Mouse (Mus musculus) heart, embryonic 11.5 days (tissue): ENCODE measurements around the gene 4933405O20Rik. TPM values are rescaled to one million over a fixed set of nuclear protein-coding genes. Genes with fewer than 3 reads are reported as not detected.

Experiments used
- ATAC-seq: fragments of 200-750 bp; cut with Nextera tagmentation; replicated peaks from 2 replicates; pipeline ENCODE4 v1.8.0; 2017; ENCODE audit warnings: moderate library complexity; ENCODE audit not compliant: insufficient number of reproducible peaks, low FRiP score, low TSS enrichment
- H3K27ac ChIP-seq: fragments of 300-500 bp; sonication (generic); 2 replicates; pipeline ENCODE4 v1.5.1; 2014; ENCODE audit warnings: mild to moderate bottlenecking, low read depth, low read length
- H3K27me3 ChIP-seq: fragments of 300-500 bp; sonication (generic); 2 replicates; pipeline ENCODE4 v1.6.1; 2014; ENCODE audit warnings: mild to moderate bottlenecking, low read length, mixed read lengths; ENCODE audit not compliant: control insufficient read depth, insufficient read depth
- H3K36me3 ChIP-seq: fragments of 300-500 bp; sonication (generic); 2 replicates; pipeline ENCODE4 v1.6.1; 2014; ENCODE audit warnings: mild to moderate bottlenecking, low read length, moderate library complexity, mixed read lengths; ENCODE audit not compliant: control insufficient read depth, insufficient read depth
- H3K4me1 ChIP-seq: fragments of 300-500 bp; sonication (generic); 2 replicates; pipeline ENCODE4 v1.6.1; 2014; ENCODE audit warnings: low read length; ENCODE audit not compliant: control insufficient read depth, insufficient read depth
- H3K4me2 ChIP-seq: fragments of 300-500 bp; sonication (generic); 2 replicates; pipeline ENCODE4 v1.6.1; 2014; ENCODE audit warnings: mild to moderate bottlenecking, moderate library complexity
- H3K4me3 ChIP-seq: fragments of 300-500 bp; sonication (generic); 2 replicates; pipeline ENCODE4 v1.5.1; 2014; ENCODE audit warnings: low read depth, low read length
- H3K9ac ChIP-seq: fragments of 300-500 bp; sonication (generic); 2 replicates; pipeline ENCODE4 v1.6.1; 2014; ENCODE audit warnings: mild to moderate bottlenecking, low read depth, low read length, moderate library complexity
- H3K9me3 ChIP-seq: fragments of 300-500 bp; sonication (generic); replicated peaks from 2 replicates; pipeline ENCODE4 v1.6.1; 2016; ENCODE audit warnings: low read length; ENCODE audit not compliant: control insufficient read depth
- WGBS: fragments of 180-500 bp; shearing (Covaris S2); extraction: QIAGEN DNeasy Blood & Tissue Kit; methylation state at CpG from one replicate; pipeline ENCODE4 v1.1.7; 2014; ENCODE audit not compliant: insufficient replicate concordance; 5-methylcytosine and 5-hydroxymethylcytosine counted together
- polyA plus RNA-seq: library from polyadenylated mRNA; unstranded; fragments of >200 nt; fragmentation: Nextera tagmentation; extraction: Ambion mirVana; gene quantifications from 2 replicates; pipeline ENCODE4 v1.2.1, GENCODE M21; 2014

4933405O20Rik gene
- polyA plus RNA-seq = not detected in 2 replicates

GRCm38 (mm10) chr7:50598890-50599289 is at the start of gene 4933405O20Rik:
TSS of gene 4933405O20Rik (plus strand) at chr7:50599190.
- ATAC-seq = no peak
- 66% methylated on average over 3 of the region's 3 CpGs for WGBS

GRCm38 (mm10) chr7:50549572-50549971 is 49.4 kb upstream of the 4933405O20Rik start:
- no peak overlapping the region for H3K9ac ChIP-seq
- no peak for ATAC-seq
- H3K36me3 ChIP-seq = no peaks in the 10 kb centered on the region
- H3K4me3 ChIP-seq = no peak overlapping the region
- no peaks in the 10 kb centered on the region for H3K4me1 ChIP-seq
- WGBS = 57% methylated on average over 3 of the region's 3 CpGs
- no peak overlapping the region for H3K4me2 ChIP-seq
- no peak overlapping the region for H3K27ac ChIP-seq
- H3K9me3 ChIP-seq = no peaks in the 10 kb centered on the region
- no peaks in the 10 kb centered on the region for H3K27me3 ChIP-seq

More at GRCm38 (mm10) chr7:50598890-50599289, at the start of gene 4933405O20Rik:
- Histone ChIP-seq H3K9me3 (no peaks in the 10 kb centered on the region), H3K27ac (no peak within 1 kb of the TSS), H3K27me3 (no peaks in the 10 kb centered on the region), H3K36me3 (no peaks in the 10 kb centered on the region), H3K4me1 (no peaks in the 10 kb centered on the region), H3K9ac (no peak within 1 kb of the TSS), H3K4me3 (no peak within 1 kb of the TSS), H3K4me2 (no peak within 1 kb of the TSS)

GRCm38 (mm10) chr7:50551426-50551825 is 47.6 kb upstream of the 4933405O20Rik start:
- Histone ChIP-seq H3K4me1 (no peaks in the 10 kb centered on the region), H3K27me3 (no peaks in the 10 kb centered on the region), H3K36me3 (no peaks in the 10 kb centered on the region), H3K4me3 (no peak overlapping the region), H3K4me2 (no peak overlapping the region), H3K9me3 (no peaks in the 10 kb centered on the region), H3K27ac (no peak overlapping the region), H3K9ac (no peak overlapping the region)
- no peak for ATAC-seq
- WGBS = 65% methylated on average over 4 of the region's 4 CpGs

DNA sequence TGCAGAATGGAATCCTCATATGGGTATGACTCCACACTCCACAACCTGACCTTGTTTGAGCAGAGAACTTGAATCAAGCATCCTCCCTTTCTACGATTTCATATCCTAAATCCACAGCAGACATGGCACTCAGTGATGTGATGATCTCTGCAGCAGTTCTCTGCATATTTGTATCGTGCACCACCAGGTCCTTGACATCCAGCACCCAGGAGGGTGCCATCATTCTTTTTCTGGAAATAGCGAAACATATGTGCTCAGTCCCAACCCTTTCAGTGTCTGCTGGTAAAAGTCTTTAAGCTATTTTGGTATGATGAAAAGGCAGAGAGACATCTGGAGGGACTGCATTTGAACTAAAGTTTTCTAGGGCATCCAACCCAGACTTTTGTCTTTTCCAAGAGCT is 36.3 kb upstream of the 4933405O20Rik start:
- H3K27me3 ChIP-seq = no peaks in the 10 kb centered on the region
- no peak for ATAC-seq
- no peaks in the 10 kb centered on the region for H3K9me3 ChIP-seq
- H3K4me2 ChIP-seq = no peak overlapping the region
- no peak overlapping the region for H3K27ac ChIP-seq
- no peaks in the 10 kb centered on the region for H3K4me1 ChIP-seq
- WGBS = 74% methylated on average over 3 of the region's 3 CpGs
- no peak overlapping the region for H3K4me3 ChIP-seq
- no peaks in the 10 kb centered on the region for H3K36me3 ChIP-seq
- H3K9ac ChIP-seq = no peak overlapping the region

GRCm38 (mm10) chr7:50573841-50574240 is 25.1 kb upstream of the 4933405O20Rik start:
- no peak overlapping the region for H3K4me3 ChIP-seq
- no peak for ATAC-seq
- no peak overlapping the region for H3K27ac ChIP-seq
- no peaks in the 10 kb centered on the region for H3K4me1 ChIP-seq
- 56% methylated on average over 7 of the region's 7 CpGs for WGBS
- no peak overlapping the region for H3K4me2 ChIP-seq
- H3K27me3 ChIP-seq = no peaks in the 10 kb centered on the region
- H3K9me3 ChIP-seq = no peaks in the 10 kb centered on the region
- no peak overlapping the region for H3K9ac ChIP-seq
- H3K36me3 ChIP-seq = no peaks in the 10 kb centered on the region

GRCm38 (mm10) chr7:50588642-50589424 is 10.2 kb upstream of the 4933405O20Rik start:
- WGBS = 41% methylated on average over 8 of the region's 8 CpGs

DNA sequence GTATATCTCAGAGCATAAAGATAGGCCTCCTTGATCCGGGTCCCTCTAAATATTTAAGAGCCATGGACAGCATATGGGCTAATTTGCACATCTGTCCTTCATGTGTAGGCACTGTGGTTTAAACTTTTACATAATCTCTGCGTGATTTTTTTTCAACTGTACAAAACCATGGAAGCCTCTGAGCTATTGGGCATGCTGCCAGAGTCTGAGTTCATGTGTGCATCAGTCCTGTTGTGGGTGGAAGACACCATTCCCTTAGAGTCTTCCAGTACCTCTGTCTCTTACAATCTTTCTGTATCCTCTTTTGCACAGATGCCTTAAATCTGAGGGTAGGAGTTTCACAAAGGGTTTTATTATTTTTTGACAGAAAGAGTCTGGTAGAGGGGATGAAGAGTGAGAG is 15.1 kb downstream of the 4933405O20Rik start:
- H3K9ac ChIP-seq = no peak overlapping the region
- no peaks in the 10 kb centered on the region for H3K36me3 ChIP-seq
- H3K27me3 ChIP-seq = no peaks in the 10 kb centered on the region
- WGBS = 64% methylated on average over 2 of the region's 2 CpGs
- ATAC-seq = no peak
- no peaks in the 10 kb centered on the region for H3K4me1 ChIP-seq
- no peaks in the 10 kb centered on the region for H3K9me3 ChIP-seq
- no peak overlapping the region for H3K27ac ChIP-seq
- H3K4me2 ChIP-seq = no peak overlapping the region
- H3K4me3 ChIP-seq = no peak overlapping the region

More at GRCm38 (mm10) chr7:50588642-50589424, 10.2 kb upstream of the 4933405O20Rik start:
- Histone ChIP-seq H3K4me1 (no peaks in the 10 kb centered on the region; the same call in 1 of the 2 replicates), H3K9me3 (no peaks in the 10 kb centered on the region), H3K9ac (no peak overlapping the region), H3K36me3 (no peaks in the 10 kb centered on the region), H3K4me3 (no peak overlapping the region), H3K4me2 (peak overlapping the region; percentile 35), H3K27me3 (no peaks in the 10 kb centered on the region), H3K27ac (no peak overlapping the region)
- no peak for ATAC-seq

GRCm38 (mm10) chr7:50629186-50629585 is 30.2 kb downstream of the 4933405O20Rik start:
- H3K4me1 ChIP-seq = no peaks in the 10 kb centered on the region
- 57% methylated on average over 3 of the region's 3 CpGs for WGBS
- H3K4me3 ChIP-seq = no peak overlapping the region
- no peak overlapping the region for H3K9ac ChIP-seq
- H3K4me2 ChIP-seq = no peak overlapping the region
- no peaks in the 10 kb centered on the region for H3K27me3 ChIP-seq
- H3K27ac ChIP-seq = no peak overlapping the region
- H3K9me3 ChIP-seq = no peaks in the 10 kb centered on the region
- no peak for ATAC-seq
- no peaks in the 10 kb centered on the region for H3K36me3 ChIP-seq

GRCm38 (mm10) chr7:50633147-50633546 is 34.2 kb downstream of the 4933405O20Rik start:
- no peaks in the 10 kb centered on the region for H3K27me3 ChIP-seq
- no peak overlapping the region for H3K4me3 ChIP-seq
- no peaks in the 10 kb centered on the region for H3K4me1 ChIP-seq
- 69% methylated on average over 2 of the region's 2 CpGs for WGBS
- ATAC-seq = no peak
- no peak overlapping the region for H3K9ac ChIP-seq
- H3K36me3 ChIP-seq = no peaks in the 10 kb centered on the region
- no peaks in the 10 kb centered on the region for H3K9me3 ChIP-seq
- no peak overlapping the region for H3K4me2 ChIP-seq
- H3K27ac ChIP-seq = no peak overlapping the region
